Mouse (Mus musculus): ENCODE results near the gene Fam169a.
"Not testable (repeated sequence)": the region's sequence is repeated elsewhere in the genome, so short reads cannot be mapped to it uniquely, and the experiment has no call there.

Gene Fam169a

GRCm38 (mm10) chr13:97080201-97080600, 13.1 kb downstream of the Fam169a start:
- no peak for DNase-seq (ENCODE audit: low read depth, low spot score)

GRCm38 (mm10) chr13:97080615-97081014, 13.5 kb downstream of the Fam169a start:
- DNase-seq (ENCODE audit: low read depth, low spot score): no peak

- no peak for DNase-seq (ENCODE audit: low read depth, low spot score)
Measured at GRCm38 (mm10) chr13:97082432-97082831, 15.3 kb downstream of the Fam169a start.

GRCm38 (mm10) chr13:97086316-97086715, 19.2 kb downstream of the Fam169a start:
- DNase-seq (ENCODE audit: low read depth, low spot score): no peak

- no peak for DNase-seq (ENCODE audit: low read depth, low spot score)
Measured at GRCm38 (mm10) chr13:97087421-97087820, 20.3 kb downstream of the Fam169a start.

GRCm38 (mm10) chr13:97088183-97088582, 21.1 kb downstream of the Fam169a start:
- peak; percentile 68 for DNase-seq (ENCODE audit: low read depth, low spot score)

GRCm38 (mm10) chr13:97095726-97096125, 28.6 kb downstream of the Fam169a start:
- no peak for DNase-seq (ENCODE audit: low read depth, low spot score)

GRCm38 (mm10) chr13:97099187-97099852, 32.2 kb downstream of the Fam169a start, which contains the start of gene Gm6169:
TSS of gene Gm6169 (minus strand) at chr13:97099237.
- peak; percentile 58 for DNase-seq (ENCODE audit: low read depth, low spot score)

GRCm38 (mm10) chr13:97104996-97105395, 37.9 kb downstream of the Fam169a start:
- DNase-seq (ENCODE audit: low read depth, low spot score): no peak

GRCm38 (mm10) chr13:97107721-97108120, 40.6 kb downstream of the Fam169a start:
- not testable (repeated sequence) for DNase-seq (ENCODE audit: low read depth, low spot score)

GRCm38 (mm10) chr13:97109046-97109445, 42.0 kb downstream of the Fam169a start:
- DNase-seq (ENCODE audit: low read depth, low spot score): no peak

- no peak for DNase-seq (ENCODE audit: low read depth, low spot score)
Measured at GRCm38 (mm10) chr13:97121341-97121740, 54.3 kb downstream of the Fam169a start.

- DNase-seq (ENCODE audit: low read depth, low spot score): not testable (repeated sequence)
Measured at GRCm38 (mm10) chr13:97129654-97130053, 62.6 kb downstream of the Fam169a start.

GRCm38 (mm10) chr13:97130413-97130812, 63.3 kb downstream of the Fam169a start:
- DNase-seq (ENCODE audit: low read depth, low spot score): not testable (repeated sequence)

- DNase-seq (ENCODE audit: low read depth, low spot score): peak; percentile 88
Measured at GRCm38 (mm10) chr13:97137466-97138400, 70.6 kb downstream of the Fam169a start, which contains the start of the genes Gfm2 and Nsa2. TSS of gene Gfm2 (plus strand) at chr13:97137937. TSS of gene Nsa2 (minus strand) at chr13:97137937.

- not testable (repeated sequence) for DNase-seq (ENCODE audit: low read depth, low spot score)
Measured at GRCm38 (mm10) chr13:97138404-97138931, 71.4 kb downstream of the Fam169a start.

GRCm38 (mm10) chr13:97142321-97142720, 75.2 kb downstream of the Fam169a start:
- no peak for DNase-seq (ENCODE audit: low read depth, low spot score)

GRCm38 (mm10) chr13:97145834-97146233, 78.7 kb downstream of the Fam169a start:
- peak; percentile 40 for DNase-seq (ENCODE audit: low read depth, low spot score)

GRCm38 (mm10) chr13:97175520-97176264, 108.6 kb downstream of the Fam169a start:
- DNase-seq (ENCODE audit: low read depth, low spot score): no peak

- DNase-seq (ENCODE audit: low read depth, low spot score): peak; percentile 20
Measured at GRCm38 (mm10) chr13:97176731-97177130, 109.6 kb downstream of the Fam169a start.

- DNase-seq (ENCODE audit: low read depth, low spot score): no peak
Measured at GRCm38 (mm10) chr13:97178943-97179342, 111.9 kb downstream of the Fam169a start.

Data from retina, adult 2 months (tissue).